Mouse (Mus musculus) cerebellum, postnatal 25 days (tissue): ENCODE results near the gene Arhgap28.

Source experiments
- DNase-seq, 2 experiments: peaks; one replicate each; pipeline ENCODE4 v3.0.0; 2021; ENCODE audit warnings: mixed read lengths in 2 of 2

The Arhgap28 gene

DNA sequence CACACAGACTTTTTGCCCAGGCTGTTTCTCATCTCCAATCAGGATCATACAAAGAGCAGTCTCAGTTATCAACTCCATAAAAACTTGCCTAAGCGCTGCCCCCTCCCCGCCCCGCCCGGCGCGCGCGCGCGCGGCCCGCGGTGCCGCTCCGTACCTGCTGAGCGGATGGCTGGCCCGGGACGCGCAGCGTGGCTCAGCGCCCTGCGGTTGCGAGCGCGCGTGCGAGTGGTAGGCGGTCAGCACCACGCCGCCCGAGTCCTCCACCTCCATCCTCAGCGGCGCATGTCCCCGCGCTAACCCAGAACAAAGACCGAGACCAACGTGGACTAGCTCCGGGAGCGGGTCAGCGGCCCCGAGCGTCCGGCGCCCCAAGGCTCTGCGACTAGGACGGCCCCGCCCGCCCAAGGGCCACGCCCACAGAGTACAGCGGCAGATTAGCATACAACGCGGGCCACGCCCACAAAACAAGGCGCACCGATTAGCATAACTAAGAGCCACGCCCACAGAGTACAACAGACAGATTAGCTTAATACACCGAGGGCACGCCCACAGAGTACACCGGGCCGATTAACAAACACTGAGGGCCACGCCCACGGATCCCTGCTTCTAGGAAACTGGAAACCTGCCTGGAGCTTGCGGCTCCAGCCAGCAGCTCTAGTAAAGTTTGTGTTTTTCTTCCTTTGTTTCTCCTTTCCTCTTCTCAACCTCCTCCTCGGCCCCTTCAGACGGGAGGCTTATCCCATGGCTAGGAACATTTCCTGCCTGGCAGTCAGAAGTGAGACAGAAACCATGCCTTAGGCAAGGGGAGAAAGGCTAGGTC lies at the start of gene Arhgap28:
Gene Arhgap28, minus strand, starts transcription at position 380 of the 820 bp plus-strand sequence.
- peak; percentile 61 to 69 for DNase-seq

DNA sequence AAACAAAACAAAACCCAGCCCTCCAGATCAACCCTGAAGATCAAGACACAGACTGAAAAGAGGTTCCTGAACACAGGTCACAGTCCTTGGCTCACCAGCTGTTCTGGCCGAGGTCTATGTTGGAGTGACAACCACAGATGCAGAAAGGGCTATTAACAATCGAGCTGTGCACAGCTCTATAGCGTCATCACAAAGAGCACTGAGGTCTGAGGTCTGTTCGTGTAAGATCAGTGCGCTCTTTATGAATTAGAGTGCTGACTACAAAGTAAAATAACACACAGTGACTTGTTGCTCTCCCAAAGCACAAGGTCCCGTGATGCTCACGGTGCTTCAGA lies 42.4 kb upstream of the Arhgap28 start:
- no peak for DNase-seq

DNA sequence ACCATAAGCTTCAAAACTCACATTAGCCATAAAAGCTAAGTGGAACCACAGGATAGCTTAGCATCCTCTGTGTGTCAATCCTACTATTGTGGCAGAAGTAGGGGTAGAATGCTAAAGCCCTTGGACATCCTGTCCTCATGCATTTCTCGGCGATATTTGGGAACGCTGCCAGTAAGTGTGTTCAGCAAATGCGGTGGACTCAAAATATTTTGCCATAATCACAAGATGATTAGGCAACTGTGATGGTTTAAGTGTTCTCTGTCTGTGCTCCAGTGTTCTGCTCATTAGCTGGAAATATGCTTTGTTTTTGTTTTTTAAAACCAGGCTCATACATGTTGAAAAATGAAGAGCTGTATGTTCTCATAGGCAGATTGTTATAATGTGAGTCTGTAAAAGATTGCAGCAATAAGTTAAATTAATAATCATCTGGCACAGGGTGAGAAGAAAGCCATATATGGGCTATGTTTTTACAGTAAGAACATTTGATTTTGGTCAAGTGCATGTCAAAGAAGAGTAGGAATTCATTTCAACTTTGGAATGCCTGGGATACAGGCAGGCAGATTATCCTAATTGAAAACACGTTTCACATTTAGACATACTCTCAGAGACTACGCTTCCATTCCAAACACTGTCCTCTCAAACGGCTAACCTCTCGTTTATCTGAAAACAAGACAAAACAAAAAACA lies 41.9 kb upstream of the Arhgap28 start:
- DNase-seq: no peak

DNA sequence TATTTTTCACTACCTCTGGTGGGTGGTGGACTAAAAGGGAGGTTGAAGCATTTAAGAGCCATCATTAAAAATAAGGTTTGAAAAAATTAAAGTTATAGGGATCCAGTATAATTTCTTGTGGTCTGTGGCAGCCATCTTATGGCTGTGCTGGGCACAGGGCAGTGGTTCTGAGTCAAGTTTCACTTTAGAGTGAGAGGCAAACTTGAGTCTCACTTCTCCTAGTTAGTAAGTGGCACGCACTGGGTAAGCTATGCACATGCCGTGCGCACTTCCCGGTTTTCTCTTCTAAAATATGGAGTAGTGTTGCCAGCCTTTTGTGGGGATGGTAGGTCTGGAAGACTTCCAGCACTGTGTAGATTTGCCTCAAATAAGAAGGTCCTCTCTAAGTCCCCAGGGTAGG lies 38.5 kb upstream of the Arhgap28 start:
- DNase-seq: no peak

DNA sequence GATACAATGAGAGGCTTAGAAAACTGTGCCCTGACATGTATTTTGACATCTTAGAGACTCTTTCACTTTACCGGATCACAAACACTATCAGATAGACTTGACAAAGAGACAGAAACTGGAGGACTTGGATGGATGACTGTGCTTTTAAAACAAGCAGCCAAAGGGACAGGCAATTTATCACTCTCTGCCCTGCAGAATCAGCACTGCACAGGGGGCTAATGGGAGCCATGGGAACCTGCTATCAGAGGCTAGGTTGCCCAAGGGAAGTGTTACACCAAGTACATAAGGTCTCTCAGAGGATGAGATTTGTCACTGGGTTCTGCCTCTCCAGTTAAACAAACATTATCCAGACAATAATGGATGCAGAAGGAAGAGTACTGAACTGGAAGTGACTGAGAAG lies 33.1 kb upstream of the Arhgap28 start:
- no peak for DNase-seq

DNA sequence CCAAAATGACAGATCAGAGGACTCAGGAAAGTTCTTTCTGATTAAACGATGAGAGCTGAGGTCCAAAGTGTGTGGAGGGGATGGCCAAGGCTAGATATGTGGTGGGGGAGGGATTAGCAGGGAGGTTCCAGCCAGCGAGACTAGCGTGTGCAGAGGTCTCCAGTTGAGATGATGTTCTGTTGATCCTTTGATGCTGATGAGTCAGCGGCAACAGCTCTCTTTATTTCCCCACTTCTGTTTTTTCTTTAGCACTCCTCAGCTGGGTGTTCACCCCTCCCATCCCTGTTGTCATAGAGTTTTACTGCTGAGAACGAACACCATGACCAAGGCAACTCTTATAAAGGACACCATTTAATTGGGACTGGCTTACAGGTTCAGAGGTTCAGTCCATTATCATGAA lies 25.6 kb upstream of the Arhgap28 start:
- no peak for DNase-seq

DNA sequence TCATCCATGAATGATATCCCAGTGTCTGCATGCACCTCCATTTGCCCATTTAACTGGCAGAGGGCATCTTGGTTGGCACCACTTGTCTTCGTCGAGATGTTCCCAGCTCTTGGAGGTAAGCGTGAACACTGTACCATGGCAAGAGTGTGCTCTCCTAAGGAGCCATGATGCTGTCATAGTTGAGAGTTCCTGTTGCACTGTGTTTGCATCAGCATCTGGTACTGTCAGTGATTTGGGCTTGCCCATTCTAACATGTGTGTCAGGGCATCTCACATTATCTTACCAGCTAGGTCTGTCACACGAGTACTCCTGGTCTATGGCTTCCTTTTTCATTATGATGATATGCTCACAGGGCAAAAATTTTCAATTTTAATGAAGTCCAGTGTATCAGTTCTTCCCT lies 24.6 kb upstream of the Arhgap28 start:
- DNase-seq: no peak

DNA sequence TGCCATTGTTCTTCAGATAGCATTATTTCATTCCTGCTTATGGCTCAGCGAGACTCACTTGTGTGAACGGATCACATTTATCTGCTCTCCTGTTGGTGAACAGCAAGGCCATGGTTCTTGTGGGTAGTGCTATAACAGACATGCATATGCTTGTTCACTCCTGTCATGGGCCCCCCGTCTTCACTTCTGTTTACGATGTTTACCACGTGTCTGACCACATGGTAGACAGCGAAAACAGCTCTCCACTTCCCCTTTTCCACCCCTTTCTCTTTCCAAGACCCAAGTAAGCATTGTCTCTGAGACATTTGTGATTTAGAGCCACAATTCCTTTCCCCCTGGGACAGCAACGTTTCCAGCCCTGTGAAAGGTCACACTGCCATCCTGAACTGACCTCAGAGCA lies 20.4 kb upstream of the Arhgap28 start:
- no peak for DNase-seq

DNA sequence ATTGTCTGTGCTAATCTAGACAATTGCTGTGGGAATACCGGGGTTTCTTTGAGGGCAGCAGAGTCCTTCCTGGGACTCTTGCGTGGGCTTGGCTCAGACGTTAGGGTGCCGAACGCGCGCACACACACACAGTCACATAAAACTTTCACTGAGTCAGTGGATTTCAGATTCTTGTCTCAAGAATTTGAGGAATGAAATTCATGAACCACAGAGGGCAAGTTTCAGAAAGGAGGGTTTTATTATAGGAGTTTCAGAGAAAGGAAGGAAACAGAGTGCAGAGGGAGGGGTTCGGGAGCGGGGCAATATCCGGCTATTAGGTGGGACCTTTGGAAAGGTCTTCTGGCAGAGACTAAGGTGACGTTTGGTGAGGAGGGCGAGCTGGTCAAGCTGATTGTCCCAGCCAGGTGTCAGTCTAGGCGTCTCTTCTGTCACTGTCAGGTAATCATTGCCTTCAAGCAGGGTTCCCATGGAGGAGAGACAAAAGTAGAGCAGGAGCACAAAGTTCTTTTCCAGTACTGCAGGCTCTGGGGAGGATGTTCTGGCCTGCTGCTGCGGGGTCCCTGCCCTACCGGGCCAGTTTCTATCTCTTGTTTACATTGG lies 15.6 kb upstream of the Arhgap28 start:
- DNase-seq: no peak

DNA sequence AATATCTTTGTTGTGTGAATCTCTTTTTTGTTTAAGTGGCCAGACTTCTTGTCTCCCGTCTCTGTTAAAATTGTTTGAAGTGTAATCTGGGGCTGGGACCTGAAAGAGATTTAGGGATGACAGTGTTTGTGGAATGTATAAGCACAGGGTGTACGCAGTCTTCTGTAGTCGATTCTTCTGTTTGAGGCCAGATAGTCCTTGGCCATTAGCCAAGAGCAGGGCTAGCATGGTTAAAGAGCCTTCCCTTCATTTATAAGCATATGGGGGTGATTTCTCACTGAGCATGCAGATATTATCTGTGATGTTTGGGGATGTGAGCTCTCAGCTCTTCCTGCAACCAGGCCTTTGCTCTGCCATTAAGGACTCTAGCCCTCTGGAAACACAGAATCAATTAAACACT lies 13.2 kb upstream of the Arhgap28 start:
- DNase-seq: no peak

DNA sequence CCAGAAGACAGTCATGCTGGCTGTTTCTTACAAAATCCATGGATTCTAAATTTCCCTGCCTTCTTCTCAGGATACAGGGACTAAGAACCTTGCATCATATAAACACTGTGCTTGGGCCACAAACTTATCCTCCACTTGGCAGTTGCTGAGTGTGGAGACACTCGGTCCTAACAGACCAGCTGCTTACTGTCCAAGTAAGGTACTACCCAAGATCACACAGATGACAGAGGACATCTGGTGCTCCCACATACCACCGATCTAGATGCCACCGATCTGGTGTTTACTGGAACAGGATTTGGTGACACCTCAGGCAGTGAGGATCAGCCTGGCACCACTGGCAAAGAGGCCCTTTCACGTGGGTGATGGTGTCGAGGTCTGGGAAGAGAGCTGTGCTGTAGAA lies 7.7 kb upstream of the Arhgap28 start:
- DNase-seq: no peak

DNA sequence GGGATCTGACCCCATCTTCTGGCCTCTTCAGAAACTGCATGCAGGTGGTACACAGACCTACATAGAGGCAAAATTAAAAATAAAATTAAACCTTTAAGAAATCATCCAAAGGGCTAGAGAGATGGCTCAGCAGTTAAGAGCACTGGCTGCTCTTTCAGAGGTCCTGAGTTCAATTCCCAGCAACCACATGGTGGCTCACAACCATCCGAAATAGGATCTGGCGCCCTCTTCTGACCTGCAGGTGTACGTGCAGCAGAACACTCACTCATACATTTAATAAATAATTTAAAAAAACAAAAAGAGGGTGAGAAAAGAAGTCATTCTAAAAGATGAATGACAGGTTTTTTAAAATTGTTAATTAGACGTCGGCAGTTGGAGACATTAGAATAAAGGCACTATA lies 6.1 kb upstream of the Arhgap28 start:
- no peak for DNase-seq

DNA sequence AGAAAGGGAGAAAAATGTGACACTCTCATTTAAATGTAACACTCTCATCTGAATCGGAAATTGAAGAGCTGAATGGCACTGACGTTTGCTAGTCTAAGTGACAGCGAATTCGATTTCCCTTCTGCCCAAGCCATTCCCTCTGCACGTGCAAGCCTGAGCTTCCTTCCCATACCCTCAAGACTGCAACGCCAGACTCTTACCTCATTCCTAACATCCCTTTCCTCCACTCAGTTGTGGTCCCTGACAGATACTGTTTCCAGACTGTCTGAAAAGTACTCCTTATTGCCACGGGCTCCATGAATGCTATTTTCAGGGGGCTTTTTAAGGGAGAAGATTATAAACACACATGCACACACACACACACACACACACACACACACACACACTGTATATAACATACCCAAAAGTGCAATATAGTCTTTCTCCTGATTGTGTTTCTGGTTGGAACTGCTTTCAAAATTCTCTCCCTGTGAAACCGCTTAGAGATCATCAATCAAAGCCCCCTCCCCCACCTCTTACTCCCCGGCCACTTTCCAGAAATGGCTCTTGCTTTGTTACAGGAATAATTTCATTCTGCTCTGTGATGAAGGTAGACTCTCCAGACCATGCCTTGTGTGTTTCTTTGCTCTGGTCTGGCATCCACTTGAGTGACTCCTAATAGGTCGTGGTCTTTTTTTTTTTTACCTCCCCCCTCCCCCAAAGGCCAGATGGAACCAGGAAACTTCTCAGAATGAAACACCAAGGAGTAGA lies 836 bp upstream of the Arhgap28 start:
- DNase-seq: no peak

DNA sequence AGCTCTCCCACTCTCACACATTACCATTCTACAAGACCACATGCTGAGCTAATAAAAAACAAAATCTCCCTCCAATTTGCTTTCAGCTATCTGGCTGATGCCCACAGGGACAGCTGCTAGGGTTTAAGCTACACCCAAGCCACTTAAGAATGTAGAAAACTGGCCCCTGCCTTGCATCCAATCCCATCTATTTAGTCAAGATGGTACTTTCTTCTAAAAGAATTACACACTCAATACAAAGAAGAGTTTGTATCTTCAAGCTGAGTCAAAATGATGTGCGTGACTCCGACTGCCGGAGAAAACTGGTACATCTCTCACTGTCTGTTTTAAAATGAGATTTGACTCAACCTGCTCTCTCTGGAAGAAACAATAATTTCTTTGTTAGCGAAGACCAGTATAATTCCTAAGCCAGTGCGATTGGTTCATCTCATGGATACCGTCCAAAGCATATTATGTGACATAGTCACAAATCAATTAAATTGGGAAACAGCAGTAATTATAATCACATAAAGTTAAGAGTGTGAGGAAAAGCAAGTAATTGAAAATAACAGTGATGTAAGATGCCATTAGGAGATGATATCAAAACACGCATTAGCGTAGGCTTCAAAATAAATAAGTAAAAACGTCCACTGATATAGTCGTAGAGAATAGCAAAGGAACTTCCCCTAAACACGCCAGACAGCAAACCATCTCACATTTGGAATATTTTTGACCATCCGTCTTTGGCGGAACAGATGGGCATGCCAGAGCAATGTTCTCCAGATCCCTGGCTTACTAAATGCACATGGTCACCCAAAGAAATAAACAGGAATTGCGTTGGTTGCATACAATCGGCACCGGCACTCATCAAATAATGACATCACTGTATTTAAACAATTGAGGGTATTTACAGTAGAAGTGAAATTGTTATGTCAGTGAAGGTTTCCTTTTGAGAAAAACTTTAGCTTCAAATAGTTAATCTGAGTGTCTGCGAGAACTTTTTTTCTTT lies 1.0 kb downstream of the Arhgap28 start:
- DNase-seq: no peak

DNA sequence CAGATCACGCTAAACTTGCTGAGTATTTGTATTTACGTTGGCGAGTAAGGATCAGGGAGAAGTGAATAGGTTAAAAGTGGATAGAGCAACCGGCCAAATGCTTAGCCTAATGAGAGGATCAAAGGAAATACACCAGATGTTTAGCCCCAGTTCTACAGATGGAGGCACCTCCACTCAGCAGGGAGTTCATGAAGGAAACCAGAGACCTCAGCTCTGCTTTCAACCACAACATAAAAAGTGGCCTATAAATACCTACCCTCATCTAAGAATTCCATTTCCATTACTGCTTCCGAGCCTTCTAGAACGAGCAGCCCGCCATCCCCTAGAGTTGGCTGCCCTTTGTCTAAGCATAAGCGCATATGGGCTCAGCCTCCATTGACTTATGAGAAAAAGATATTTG lies 4.1 kb downstream of the Arhgap28 start:
- no peak for DNase-seq

DNA sequence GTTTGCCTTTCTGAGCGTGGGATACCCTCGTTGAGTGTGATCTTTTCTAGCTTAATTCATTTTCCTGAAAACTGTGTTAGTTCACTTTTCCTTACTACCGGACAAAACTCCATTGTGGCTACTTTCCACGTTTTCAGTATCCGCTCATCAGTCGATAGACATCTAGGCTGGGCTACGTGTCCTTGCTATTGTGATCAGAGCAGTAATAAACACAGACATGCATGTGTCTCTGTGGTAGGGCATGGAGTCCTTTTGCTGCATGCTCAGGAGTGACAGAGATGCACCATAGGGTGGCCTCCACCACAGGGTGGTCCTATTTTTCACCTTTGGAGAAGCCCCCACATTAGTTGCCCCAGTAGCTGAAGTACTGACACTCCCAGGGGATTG lies 7.2 kb downstream of the Arhgap28 start:
- no peak for DNase-seq

DNA sequence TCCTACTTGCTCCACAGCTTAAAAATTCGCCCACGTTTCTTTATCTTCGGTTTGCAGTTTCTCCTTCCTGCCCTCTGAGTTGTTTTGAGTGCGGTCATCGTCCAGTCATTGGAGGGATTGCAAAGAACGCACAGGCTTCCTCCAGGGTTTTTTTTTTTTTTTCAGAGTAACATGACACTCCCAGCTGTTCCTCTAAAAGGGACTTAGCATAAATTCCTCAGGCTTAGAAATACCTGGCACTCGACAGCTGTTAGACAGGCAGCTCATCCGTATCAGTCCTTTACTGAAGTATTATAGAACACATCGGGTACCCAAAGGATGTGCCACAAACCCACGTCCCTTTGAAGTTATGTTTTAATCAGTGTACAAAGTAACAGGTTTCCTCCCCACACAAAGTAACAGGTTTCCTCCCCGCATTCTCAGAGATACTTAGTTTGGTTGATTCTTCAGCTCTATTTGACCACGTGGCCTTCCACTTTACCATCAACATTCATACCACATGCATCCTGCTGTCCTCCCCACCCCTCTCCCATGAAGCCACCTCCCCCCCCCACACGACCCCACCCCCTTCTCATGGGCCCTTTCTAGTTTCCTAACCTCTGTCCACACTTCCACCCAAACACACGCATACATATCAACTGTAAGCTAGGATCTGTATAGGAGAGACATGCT lies 7.7 kb downstream of the Arhgap28 start:
- no peak for DNase-seq

DNA sequence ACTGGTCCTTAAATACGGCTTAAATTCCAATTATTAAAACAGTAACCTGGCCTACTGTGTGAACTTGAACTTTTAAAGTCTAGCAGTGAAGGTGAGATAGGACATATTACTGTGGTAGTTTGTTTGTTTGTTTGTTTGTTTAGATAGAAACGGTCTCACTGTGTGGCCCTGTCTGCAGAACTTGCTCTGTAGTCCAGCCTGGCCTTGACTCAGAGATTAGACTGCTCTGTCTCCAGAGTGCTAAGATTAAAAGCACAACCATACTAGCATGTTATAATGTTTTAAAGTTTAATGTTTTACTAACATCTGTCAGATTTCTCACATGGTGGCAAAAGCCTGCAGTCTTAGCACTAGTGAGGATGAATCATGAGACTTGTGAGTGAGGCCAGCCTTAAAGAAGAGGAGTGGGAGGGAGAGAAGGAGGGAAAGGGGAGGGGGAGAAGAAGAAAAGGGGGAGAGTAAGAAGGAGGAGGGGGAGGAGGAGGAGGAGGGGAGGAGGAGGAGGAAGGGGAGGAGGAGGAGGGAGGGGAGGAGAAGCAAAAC lies 8.6 kb downstream of the Arhgap28 start:
- no peak for DNase-seq

DNA sequence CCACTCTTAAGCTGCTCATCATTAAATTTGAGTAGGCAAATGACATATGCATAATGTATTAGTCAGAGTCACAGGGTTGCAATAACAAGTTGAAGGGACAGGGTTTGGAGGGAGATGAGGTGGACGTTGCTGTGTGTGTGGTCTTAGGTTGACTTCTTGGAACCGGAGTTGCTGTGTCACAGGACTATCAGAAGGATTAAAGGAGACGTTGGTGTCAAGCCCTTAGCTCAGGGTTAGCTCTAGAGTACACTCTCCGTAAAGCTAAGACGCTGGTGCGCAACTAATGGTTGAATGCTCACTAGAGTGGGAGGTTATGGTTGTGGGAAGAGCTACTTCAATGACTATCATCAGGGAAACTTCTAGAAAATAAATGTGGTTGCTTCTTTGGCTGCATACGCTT lies 9.1 kb downstream of the Arhgap28 start:
- DNase-seq: no peak

DNA sequence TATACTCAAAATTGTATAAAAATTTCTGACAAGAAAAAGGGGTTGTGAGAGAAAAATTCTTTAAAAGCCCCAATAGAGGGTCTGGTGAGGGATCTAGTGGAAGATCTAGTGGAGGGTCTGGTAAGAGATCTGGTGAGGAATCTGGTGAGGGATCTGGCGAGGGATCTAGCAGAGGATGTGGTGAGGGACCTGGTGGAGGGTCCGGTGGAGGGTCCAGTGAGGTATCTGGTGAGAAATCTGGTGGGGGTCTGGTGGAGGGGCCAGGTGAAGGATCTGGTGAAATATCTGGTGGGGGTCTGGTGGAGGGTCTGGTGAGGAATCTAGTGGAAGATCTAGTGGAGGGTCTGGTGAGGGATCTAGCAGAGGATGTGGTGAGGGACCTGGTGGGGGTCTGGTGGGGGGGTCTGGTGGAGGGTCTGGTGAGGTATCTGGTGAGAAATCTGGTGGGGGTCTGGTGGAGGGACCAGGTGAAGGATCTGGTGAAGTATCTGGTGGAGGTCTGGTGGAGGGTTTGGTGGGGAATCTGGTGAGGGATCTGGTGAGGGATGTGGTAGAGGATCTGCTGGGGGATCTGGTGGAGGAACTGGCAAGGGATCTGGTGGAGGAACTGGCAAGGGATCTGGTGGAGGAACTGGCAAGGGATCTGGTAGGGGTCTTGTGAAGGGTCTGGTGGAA lies 10.4 kb downstream of the Arhgap28 start:
- DNase-seq: no peak

DNA sequence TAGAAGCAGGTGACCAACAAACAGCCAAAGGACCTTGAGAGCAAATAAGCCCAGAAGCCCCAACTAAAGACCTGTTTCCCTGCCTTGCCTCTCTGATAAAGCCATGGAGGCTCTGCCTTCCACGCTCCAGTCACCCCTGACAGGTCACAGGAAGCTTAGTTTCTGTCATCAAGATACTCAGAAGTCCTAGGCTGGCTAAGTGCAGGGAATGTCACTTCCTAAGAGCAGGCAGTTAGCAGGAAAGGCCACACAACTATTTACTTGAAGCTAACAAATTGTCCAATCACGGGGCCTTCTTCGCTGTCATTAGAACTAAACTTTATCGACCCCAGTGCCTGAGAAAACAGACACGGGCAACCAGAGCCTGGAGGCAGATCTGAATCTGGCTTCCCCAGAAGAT lies 14.2 kb downstream of the Arhgap28 start:
- no peak for DNase-seq
